Mouse (Mus musculus) small intestine, adult 2 months (tissue): ENCODE results near the gene Chd4.

Source experiments
- CTCF ChIP-seq: fragments of 200-500 bp; IDR thresholded peaks from 2 replicates; pipeline ENCODE4 v1.5.1; 2012; ENCODE audit warnings: low read depth, mild to moderate bottlenecking, control low read depth, inconsistent platforms, low read length, moderate library complexity, mixed read lengths; ENCODE audit not compliant: insufficient replicate concordance, insufficient read length; ENCODE audit errors: extremely low read depth
- POLR2A ChIP-seq: fragments of 200-500 bp; IDR thresholded peaks from 2 replicates; pipeline ENCODE4 v1.6.1; 2012; ENCODE audit warnings: low read depth, mild to moderate bottlenecking, control low read depth, inconsistent platforms, low read length, moderate library complexity

DNA sequence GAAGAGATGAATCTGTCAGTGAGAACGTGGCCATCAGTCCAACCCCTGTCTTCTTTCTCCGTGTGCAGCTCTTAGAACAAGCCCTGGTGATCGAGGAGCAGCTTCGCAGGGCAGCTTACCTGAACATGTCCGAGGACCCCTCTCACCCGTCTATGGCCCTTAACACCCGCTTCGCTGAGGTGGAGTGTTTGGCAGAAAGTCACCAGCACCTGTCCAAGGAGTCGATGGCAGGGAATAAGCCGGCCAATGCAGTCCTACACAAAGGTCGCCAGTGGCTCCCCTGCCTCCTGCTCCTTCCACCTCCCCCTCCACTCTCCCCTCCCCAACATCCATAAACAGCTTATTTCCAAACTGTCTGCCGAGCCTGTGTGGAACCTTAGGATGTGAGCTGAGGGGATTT, 32.9 kb downstream of the Chd4 start:
- no peak for TF ChIP-seq CTCF
- TF ChIP-seq POLR2A, result no peak
